20 mouse cellular contexts compared by ENCODE assay signal in genomic region chr9:118921926-118922325, GRCm38 (mm10). TPM values are rescaled to one million over a fixed set of nuclear protein-coding genes. Genes with fewer than 3 reads are reported as not detected.
A peak's percentile ranks its signal among the peaks of the same experiment; 100 is the strongest.
DNase-seq lines count a peak whose midpoint lies in the region; ATAC-seq and TF ChIP-seq lines count a peak whose summit lies in the region.
"Had no signal": no experiment of that assay in that cellular context is flagged by ENCODE, and none has a peak within 500 bp of the region (broad histone marks: within the 10 kb centered on the region; RNA-seq: fewer than 3 reads in every experiment).

No protein-coding gene starts in this region.

- H3K27ac ChIP-seq in testis, adult 2 months (ENCODE audit: control insufficient read depth, insufficient read depth, low read depth, low read length) = no peak overlapping the region
- H3K27ac ChIP-seq: forebrain, embryonic 10.5 days; forebrain, embryonic 13.5 days; hindbrain, embryonic 12.5 days; hindbrain, embryonic 15.5 days had no signal

- TF ChIP-seq CTCF in testis, adult 2 months (IDR thresholded peaks at IDR 0.05; ENCODE audit: control insufficient read depth, insufficient read depth, insufficient replicate concordance, low read depth, low read length) = no peak

- TF ChIP-seq POLR2A in testis, adult 2 months (IDR thresholded peaks at IDR 0.05; ENCODE audit: control insufficient read depth, low read depth, low read length) = no peak

- H3K27me3 ChIP-seq in testis, adult 2 months (ENCODE audit: control insufficient read depth, insufficient read depth, low read length) = no peaks in the 10 kb centered on the region
- H3K27me3 ChIP-seq: forebrain, embryonic 13.5 days; hindbrain, embryonic 15.5 days had no signal

- ATAC-seq in megakaryocyte, adult 5-6 weeks (ENCODE audit: poor library complexity, severe bottlenecking) = peak; percentile 23; the same call in 1 of the 2 replicates
- ATAC-seq: forebrain, embryonic 13.5 days; forebrain, embryonic 16.5 days had no signal

- no peak for DNase-seq in testis, postnatal 10 days (ENCODE audit: low spot score)
- peak; percentile 35 for DNase-seq in MEL-GATA-1-ER (ENCODE audit: extremely low read depth, low read depth)
- DNase-seq in spleen, postnatal 14 days (ENCODE audit: low spot score in 2 of 2) = no peak
- no peak for DNase-seq in thymus, postnatal 10 days (ENCODE audit: low spot score in 2 of 2)
- DNase-seq: adrenal gland, adult 8-10 months; adrenal gland, postnatal 25 days; cerebellum, adult 11-12 months; cerebellum, adult 8-10 months; cerebellum, postnatal 10 days; cerebellum, postnatal 36 days; gastrocnemius, postnatal 10 days; gastrocnemius, postnatal 36 days; heart, adult 11 months had no signal

- peaks cover 14% of the 10 kb centered on the region for H3K4me1 ChIP-seq in testis, adult 2 months (ENCODE audit: control insufficient read depth, insufficient read depth, low read length)

- H3K4me3 ChIP-seq in testis, adult 2 months (ENCODE audit: control insufficient read depth, low read depth, low read length) = peak overlapping the region; percentile 72
- H3K4me3 ChIP-seq: forebrain, embryonic 10.5 days; forebrain, embryonic 13.5 days; hindbrain, embryonic 12.5 days; hindbrain, embryonic 15.5 days had no signal

- H3K36me3 ChIP-seq in testis, adult 2 months (ENCODE audit: control insufficient read depth, insufficient read depth, low read length) = no peaks in the 10 kb centered on the region
- H3K36me3 ChIP-seq: forebrain, embryonic 10.5 days; hindbrain, embryonic 12.5 days; hindbrain, embryonic 15.5 days had no signal

RNA-seq across cellular contexts. Expression of gene Ctdspl, which starts 4.3 kb away (rescaled TPM):
- 7.8 and 8.1 TPM in 2 replicates for polyA plus RNA-seq in testis, adult 2 months (2012; rRNA removed)
- 17.3 and 17.8 TPM in 2 replicates for total RNA-seq in megakaryocyte, adult 5-6 weeks (2015)
- total RNA-seq in megakaryocyte, adult 5-6 weeks (2017) = 8.5 and 9.8 TPM in 2 replicates
